Mouse (Mus musculus) forebrain, postnatal 0 days (tissue): ENCODE measurements around the gene Otub1. TPM values are rescaled to one million over a fixed set of nuclear protein-coding genes. Genes with fewer than 3 reads are reported as not detected.

Experiments
- ATAC-seq: fragments of 200-750 bp; cut with Nextera tagmentation; 2 replicates; pipeline ENCODE4 v1.8.0; 2017; ENCODE audit warnings: mild to moderate bottlenecking, moderate library complexity
- DNase-seq: peaks from one replicate; pipeline ENCODE4 v3.0.0-alpha.2; 2015
- H3K27ac ChIP-seq: fragments of 300-500 bp; sonication (generic); 2 replicates; pipeline ENCODE4 v1.5.1; 2014; ENCODE audit warnings: low read depth, mild to moderate bottlenecking, antibody characterized with exemption, low read length, moderate library complexity, mixed read lengths
- H3K27me3 ChIP-seq: fragments of 300-500 bp; sonication (generic); 2 replicates; pipeline ENCODE4 v1.6.1; 2014; ENCODE audit warnings: mild to moderate bottlenecking, low read length, mixed read lengths; ENCODE audit not compliant: insufficient read depth
- H3K36me3 ChIP-seq: fragments of 300-500 bp; sonication (generic); 2 replicates; pipeline ENCODE4 v1.6.1; 2014; ENCODE audit warnings: mild to moderate bottlenecking, moderate library complexity; ENCODE audit not compliant: insufficient read depth
- H3K4me1 ChIP-seq: fragments of 300-500 bp; sonication (generic); 2 replicates; pipeline ENCODE4 v1.6.1; 2014; ENCODE audit warnings: antibody characterized with exemption; ENCODE audit not compliant: insufficient read depth
- H3K4me2 ChIP-seq: fragments of 300-500 bp; sonication (generic); 2 replicates; pipeline ENCODE4 v1.6.1; 2014; ENCODE audit warnings: low read depth, mild to moderate bottlenecking, moderate library complexity
- H3K4me3 ChIP-seq: fragments of 300-500 bp; sonication (generic); 2 replicates; pipeline ENCODE4 v1.5.1; 2014; ENCODE audit warnings: low read depth, low read length, mixed read lengths
- H3K9ac ChIP-seq: fragments of 300-500 bp; sonication (generic); 2 replicates; pipeline ENCODE4 v1.6.1; 2014; ENCODE audit warnings: mild to moderate bottlenecking
- H3K9me3 ChIP-seq: fragments of 300-500 bp; sonication (generic); 2 replicates; pipeline ENCODE4 v1.6.1; 2016; ENCODE audit warnings: low read length
- CTCF ChIP-seq: sonication (generic); IDR thresholded peaks from 2 replicates; pipeline ENCODE4 v1.5.1; 2016; ENCODE audit warnings: antibody characterized with exemption, control low read depth, low read depth
- WGBS: fragments of 180-500 bp; shearing (Covaris S2); extraction: QIAGEN DNeasy Blood & Tissue Kit; methylation state at CpG from one replicate; pipeline ENCODE4 v1.1.7; 2014; 5-methylcytosine and 5-hydroxymethylcytosine counted together
- polyA plus RNA-seq: library from polyadenylated mRNA; unstranded; fragments of >200 nt; fragmentation: Nextera tagmentation; extraction: Ambion mirVana; gene quantifications from 2 replicates; pipeline ENCODE4 v1.2.1, GENCODE M21; 2015
- total RNA-seq: library from RNA; depleted of rRNA; stranded (reverse); fragments of >200 nt; gene quantifications from 2 replicates; pipeline ENCODE4 v1.2.3, GENCODE M21; 2014

Otub1 gene
- total and polyA plus RNA-seq, 2 experiments from 2014 or later, result 252 to 286 TPM

GRCm38 (mm10) chr19:7195900-7196728, 10.0 kb downstream of the Otub1 start:
- Histone ChIP-seq H3K27me3 (no peaks in the 10 kb centered on the region), H3K36me3 (peaks cover 38% of the 10 kb centered on the region), H3K9me3 (no peaks in the 10 kb centered on the region), H3K4me1 (0 out of 2 replicates have a peak, but pooled peaks cover 5% of the 10 kb centered on the region), H3K9ac (no peak overlapping the region), H3K27ac (no peak overlapping the region), H3K4me2 (no peak overlapping the region), H3K4me3 (no peak overlapping the region)
- ATAC-seq (no peak), DNase-seq (peak; percentile 45)
- 14% methylated on average over 33 of the region's 33 CpGs for WGBS
- peak; percentile 84 for TF ChIP-seq CTCF

- Histone ChIP-seq H3K9ac (no peak overlapping the region), H3K4me2 (no peak overlapping the region), H3K27ac (no peak overlapping the region), H3K36me3 (peaks cover 4% of the 10 kb centered on the region; the same call in 1 of the 2 replicates), H3K27me3 (no peaks in the 10 kb centered on the region), H3K9me3 (no peaks in the 10 kb centered on the region), H3K4me1 (0 out of 2 replicates have a peak, but pooled peaks cover 5% of the 10 kb centered on the region), H3K4me3 (no peak overlapping the region)
- ATAC-seq (no peak), DNase-seq (no peak)
- WGBS, result 9% methylated on average over 2 of the region's 2 CpGs
- TF ChIP-seq CTCF, result no peak
Observed at GRCm38 (mm10) chr19:7192561-7192967, 13.6 kb downstream of the Otub1 start.

- DNase-seq (no peak), ATAC-seq (no peak)
- no peak for TF ChIP-seq CTCF
- no peak overlapping the region for H3K4me3 ChIP-seq
- 54% methylated on average over 6 of the region's 6 CpGs for WGBS
- no peaks in the 10 kb centered on the region for H3K27me3 ChIP-seq
- H3K4me1 ChIP-seq, result 0 out of 2 replicates have a peak, but pooled peaks cover 5% of the 10 kb centered on the region
- H3K4me2 ChIP-seq, result no peak overlapping the region
- H3K9me3 ChIP-seq, result no peaks in the 10 kb centered on the region
- no peak overlapping the region for H3K27ac ChIP-seq
- no peaks in the 10 kb centered on the region; the same call in 1 of the 2 replicates for H3K36me3 ChIP-seq
- no peak overlapping the region for H3K9ac ChIP-seq
Observed at GRCm38 (mm10) chr19:7191639-7192038, 14.5 kb downstream of the Otub1 start.

- no peaks in the 10 kb centered on the region for H3K27me3 ChIP-seq
- H3K4me2 ChIP-seq, result no peak overlapping the region
- H3K4me1 ChIP-seq, result 0 out of 2 replicates have a peak, but pooled peaks cover 5% of the 10 kb centered on the region
- no peaks in the 10 kb centered on the region for H3K36me3 ChIP-seq
- H3K9ac ChIP-seq, result no peak overlapping the region
- TF ChIP-seq CTCF, result no peak
- H3K27ac ChIP-seq, result no peak overlapping the region
- ATAC-seq, result no peak
- no peak for DNase-seq
- no peak overlapping the region for H3K4me3 ChIP-seq
- whole genome bisulfite sequencing, result 18% methylated on average over 5 of the region's 5 CpGs
- no peaks in the 10 kb centered on the region for H3K9me3 ChIP-seq
Observed at GRCm38 (mm10) chr19:7190986-7191385, 15.1 kb downstream of the Otub1 start.

- 78% methylated on average over 4 of the region's 4 CpGs for WGBS
Observed at GRCm38 (mm10) chr19:7189026-7189425, 17.1 kb downstream of the Otub1 start.

GRCm38 (mm10) chr19:7187157-7187556, 19.0 kb downstream of the Otub1 start:
- Histone ChIP-seq H3K9ac (no peak overlapping the region), H3K36me3 (no peaks in the 10 kb centered on the region), H3K4me3 (no peak overlapping the region), H3K4me2 (no peak overlapping the region), H3K27ac (no peak overlapping the region), H3K4me1 (peaks cover 5% of the 10 kb centered on the region), H3K27me3 (no peaks in the 10 kb centered on the region), H3K9me3 (no peaks in the 10 kb centered on the region)
- WGBS, result 69% methylated on average over 5 of the region's 5 CpGs
- TF ChIP-seq CTCF, result no peak
- ATAC-seq (no peak), DNase-seq (no peak)

More at GRCm38 (mm10) chr19:7189026-7189425, 17.1 kb downstream of the Otub1 start:
- no peak overlapping the region for H3K4me2 ChIP-seq
- H3K36me3 ChIP-seq, result no peaks in the 10 kb centered on the region
- no peak overlapping the region for H3K4me3 ChIP-seq
- H3K27ac ChIP-seq, result no peak overlapping the region
- no peaks in the 10 kb centered on the region for H3K9me3 ChIP-seq
- no peak for DNase-seq
- 0 out of 2 replicates have a peak, but pooled peaks cover 5% of the 10 kb centered on the region for H3K4me1 ChIP-seq
- no peaks in the 10 kb centered on the region for H3K27me3 ChIP-seq
- no peak for ATAC-seq
- no peak overlapping the region for H3K9ac ChIP-seq
- TF ChIP-seq CTCF, result no peak

GRCm38 (mm10) chr19:7185715-7186291, 20.3 kb downstream of the Otub1 start:
- DNase-seq (no peak), ATAC-seq (no peak)
- Histone ChIP-seq H3K36me3 (no peaks in the 10 kb centered on the region), H3K4me1 (peaks cover 5% of the 10 kb centered on the region), H3K27me3 (no peaks in the 10 kb centered on the region), H3K27ac (no peak overlapping the region), H3K9ac (no peak overlapping the region), H3K4me2 (no peak overlapping the region), H3K9me3 (no peaks in the 10 kb centered on the region), H3K4me3 (no peak overlapping the region)
- no peak for TF ChIP-seq CTCF
- WGBS, result 16% methylated on average over 18 of the region's 18 CpGs
